Mouse (Mus musculus): ENCODE data around the gene Car2. TPM values are rescaled to one million over a fixed set of nuclear protein-coding genes. Genes with fewer than 3 reads are reported as not detected.

Gene Car2
- polyA plus RNA-seq (2016; fragmentation: Nextera tagmentation; extraction: Ambion mirVana), result 65.2 and 70.5 TPM in 2 replicates

- H3K27ac ChIP-seq, result peak within 1 kb of the TSS; percentile 83
- peak within 1 kb of the TSS; percentile 74 for H3K4me3 ChIP-seq
- under 1% methylated on average over 95 of the region's 95 CpGs for WGBS
- no peaks in the 10 kb centered on the region for H3K36me3 ChIP-seq
- peaks cover 28% of the 10 kb centered on the region for H3K27me3 ChIP-seq (ENCODE audit: low read depth, poor library complexity, severe bottlenecking)
- peak; percentile 76 for DNase-seq (ENCODE audit: low spot score)
- H3K4me1 ChIP-seq, result peaks cover 3% of the 10 kb centered on the region; the same call in 1 of the 2 replicates
- H3K9me3 ChIP-seq (replicated peaks), result no peaks in the 10 kb centered on the region
Observed at GRCm38 (mm10) chr3:14886102-14887098, at the start of gene Car2. Car2 (plus strand) TSS chr3:14886273.

- Histone ChIP-seq H3K4me1 (no peaks in the 10 kb centered on the region), H3K27ac (no peak overlapping the region), H3K4me3 (no peak overlapping the region), H3K9me3 (replicated peaks) (no peaks in the 10 kb centered on the region), H3K27me3 (ENCODE audit: low read depth, poor library complexity, severe bottlenecking) (no peaks in the 10 kb centered on the region), H3K36me3 (no peaks in the 10 kb centered on the region)
- WGBS, result 100% methylated on average over 1 of the region's 1 CpGs
- no peak for DNase-seq (ENCODE audit: low spot score)
Observed at GRCm38 (mm10) chr3:14838936-14839335, 47.1 kb upstream of the Car2 start.

- Histone ChIP-seq H3K9me3 (replicated peaks) (no peaks in the 10 kb centered on the region), H3K36me3 (no peaks in the 10 kb centered on the region), H3K4me3 (no peak overlapping the region), H3K4me1 (no peaks in the 10 kb centered on the region), H3K27ac (no peak overlapping the region), H3K27me3 (ENCODE audit: low read depth, poor library complexity, severe bottlenecking) (no peaks in the 10 kb centered on the region)
- DNase-seq (ENCODE audit: low spot score), result no peak
- WGBS, result 78% methylated on average over 3 of the region's 3 CpGs
Observed at GRCm38 (mm10) chr3:14839466-14840118, 46.5 kb upstream of the Car2 start.

- WGBS, result 87% methylated on average over 2 of the region's 2 CpGs
- Histone ChIP-seq H3K9me3 (replicated peaks) (no peaks in the 10 kb centered on the region), H3K36me3 (no peaks in the 10 kb centered on the region), H3K4me1 (no peaks in the 10 kb centered on the region), H3K4me3 (no peak overlapping the region), H3K27me3 (ENCODE audit: low read depth, poor library complexity, severe bottlenecking) (no peaks in the 10 kb centered on the region), H3K27ac (no peak overlapping the region)
- no peak for DNase-seq (ENCODE audit: low spot score)
Observed at GRCm38 (mm10) chr3:14848587-14849254, 37.4 kb upstream of the Car2 start.

GRCm38 (mm10) chr3:14853966-14854365 lies 32.1 kb upstream of the Car2 start:
- H3K4me1 ChIP-seq, result no peaks in the 10 kb centered on the region
- no peaks in the 10 kb centered on the region for H3K9me3 ChIP-seq (replicated peaks)
- H3K36me3 ChIP-seq, result no peaks in the 10 kb centered on the region
- H3K27me3 ChIP-seq (ENCODE audit: low read depth, poor library complexity, severe bottlenecking), result no peaks in the 10 kb centered on the region
- H3K27ac ChIP-seq, result no peak overlapping the region
- WGBS, result 86% methylated on average over 5 of the region's 5 CpGs
- no peak for DNase-seq (ENCODE audit: low spot score)
- no peak overlapping the region for H3K4me3 ChIP-seq

- 83% methylated on average over 1 of the region's 1 CpGs for WGBS
Observed at GRCm38 (mm10) chr3:14854446-14854845, 31.6 kb upstream of the Car2 start.

GRCm38 (mm10) chr3:14857874-14858273 lies 28.2 kb upstream of the Car2 start:
- no peak for DNase-seq (ENCODE audit: low spot score)
- Histone ChIP-seq H3K27me3 (ENCODE audit: low read depth, poor library complexity, severe bottlenecking) (no peaks in the 10 kb centered on the region), H3K27ac (no peak overlapping the region), H3K4me3 (no peak overlapping the region), H3K9me3 (replicated peaks) (no peaks in the 10 kb centered on the region), H3K4me1 (peaks cover 7% of the 10 kb centered on the region; the same call in 1 of the 2 replicates), H3K36me3 (no peaks in the 10 kb centered on the region)
- WGBS, result 76% methylated on average over 3 of the region's 3 CpGs

More at GRCm38 (mm10) chr3:14854446-14854845, 31.6 kb upstream of the Car2 start:
- Histone ChIP-seq H3K27me3 (ENCODE audit: low read depth, poor library complexity, severe bottlenecking) (no peaks in the 10 kb centered on the region), H3K9me3 (replicated peaks) (no peaks in the 10 kb centered on the region), H3K27ac (no peak overlapping the region), H3K36me3 (no peaks in the 10 kb centered on the region), H3K4me1 (no peaks in the 10 kb centered on the region), H3K4me3 (no peak overlapping the region)
- DNase-seq (ENCODE audit: low spot score), result no peak

- DNase-seq (ENCODE audit: low spot score), result no peak
- H3K4me1 ChIP-seq, result peaks cover 13% of the 10 kb centered on the region
- WGBS, result 79% methylated on average over 3 of the region's 3 CpGs
- no peaks in the 10 kb centered on the region for H3K27me3 ChIP-seq (ENCODE audit: low read depth, poor library complexity, severe bottlenecking)
- H3K9me3 ChIP-seq (replicated peaks), result no peaks in the 10 kb centered on the region
- no peak overlapping the region for H3K4me3 ChIP-seq
- no peaks in the 10 kb centered on the region for H3K36me3 ChIP-seq
- no peak overlapping the region for H3K27ac ChIP-seq
Observed at GRCm38 (mm10) chr3:14860291-14860690, 25.8 kb upstream of the Car2 start.

GRCm38 (mm10) chr3:14861165-14861564 lies 24.9 kb upstream of the Car2 start:
- Histone ChIP-seq H3K36me3 (no peaks in the 10 kb centered on the region), H3K4me3 (no peak overlapping the region), H3K27me3 (ENCODE audit: low read depth, poor library complexity, severe bottlenecking) (no peaks in the 10 kb centered on the region), H3K9me3 (replicated peaks) (no peaks in the 10 kb centered on the region), H3K27ac (no peak overlapping the region), H3K4me1 (peaks cover 13% of the 10 kb centered on the region)
- DNase-seq (ENCODE audit: low spot score), result no peak
- 72% methylated on average over 1 of the region's 1 CpGs for WGBS

- no peak overlapping the region for H3K27ac ChIP-seq
- peaks cover 13% of the 10 kb centered on the region for H3K4me1 ChIP-seq
- no peaks in the 10 kb centered on the region for H3K9me3 ChIP-seq (replicated peaks)
- 57% methylated on average over 4 of the region's 4 CpGs for WGBS
- DNase-seq (ENCODE audit: low spot score), result no peak
- H3K4me3 ChIP-seq, result no peak overlapping the region
- H3K36me3 ChIP-seq, result no peaks in the 10 kb centered on the region
- no peaks in the 10 kb centered on the region for H3K27me3 ChIP-seq (ENCODE audit: low read depth, poor library complexity, severe bottlenecking)
Observed at GRCm38 (mm10) chr3:14861787-14862186, 24.3 kb upstream of the Car2 start.

- WGBS, result 1% methylated on average over 9 of the region's 9 CpGs
- H3K27me3 ChIP-seq (ENCODE audit: low read depth, poor library complexity, severe bottlenecking), result no peaks in the 10 kb centered on the region
- H3K4me1 ChIP-seq, result peaks cover 13% of the 10 kb centered on the region
- no peaks in the 10 kb centered on the region for H3K9me3 ChIP-seq (replicated peaks)
- DNase-seq (ENCODE audit: low spot score), result no peak
- peak overlapping the region; percentile 78 for H3K27ac ChIP-seq
- no peaks in the 10 kb centered on the region for H3K36me3 ChIP-seq
- peak overlapping the region; percentile 54 for H3K4me3 ChIP-seq
Observed at GRCm38 (mm10) chr3:14862654-14863021, 23.4 kb upstream of the Car2 start.

- Histone ChIP-seq H3K4me3 (peak within 1 kb of the TSS; percentile 54), H3K4me1 (peaks cover 13% of the 10 kb centered on the region), H3K9me3 (replicated peaks) (no peaks in the 10 kb centered on the region), H3K27ac (peak within 1 kb of the TSS; percentile 78), H3K36me3 (no peaks in the 10 kb centered on the region), H3K27me3 (ENCODE audit: low read depth, poor library complexity, severe bottlenecking) (no peaks in the 10 kb centered on the region)
- DNase-seq (ENCODE audit: low spot score), result peak; percentile 60
- 3% methylated on average over 18 of the region's 18 CpGs for WGBS
Observed at GRCm38 (mm10) chr3:14863022-14863711, 22.9 kb upstream of the Car2 start, which contains the start of gene Car3. Car3 (plus strand) TSS chr3:14863512.

Data from limb, embryonic 10.5 days (tissue).